Mouse (Mus musculus) limb, embryonic 15.5 days (tissue): ENCODE measurements at regions not wholly inside any gene's neighbourhood (a gene's known extent, or its start where the extent isn't known, plus 50 kb on each side); places are given as distances from the start of the nearest gene placed in this dataset.

Experiments used
- ATAC-seq: fragments of 200-750 bp; cut with Nextera tagmentation; 2 replicates; pipeline ENCODE4 v1.8.0; 2017; ENCODE audit warnings: low read depth, moderate TSS enrichment; ENCODE audit not compliant: insufficient number of reproducible peaks, low FRiP score, low TSS enrichment
- H3K27ac ChIP-seq: fragments of 300-500 bp; sonication (generic); 2 replicates; pipeline ENCODE4 v1.5.1; 2015; ENCODE audit warnings: moderate library complexity, mild to moderate bottlenecking, inconsistent platforms
- H3K27me3 ChIP-seq: fragments of 300-500 bp; sonication (generic); 2 replicates; pipeline ENCODE4 v1.6.1; 2015; ENCODE audit warnings: inconsistent platforms
- H3K36me3 ChIP-seq: fragments of 300-500 bp; sonication (generic); 2 replicates; pipeline ENCODE4 v1.6.1; 2015; ENCODE audit warnings: inconsistent platforms
- H3K4me1 ChIP-seq: fragments of 300-500 bp; sonication (generic); 2 replicates; pipeline ENCODE4 v1.6.1; 2015; ENCODE audit warnings: inconsistent platforms
- H3K4me2 ChIP-seq: fragments of 300-500 bp; sonication (generic); 2 replicates; pipeline ENCODE4 v1.6.1; 2015; ENCODE audit warnings: mild to moderate bottlenecking, inconsistent platforms
- H3K4me3 ChIP-seq: fragments of 300-500 bp; sonication (generic); 2 replicates; pipeline ENCODE4 v1.5.1; 2015; ENCODE audit warnings: mild to moderate bottlenecking, inconsistent platforms
- H3K9ac ChIP-seq: fragments of 300-500 bp; sonication (generic); 2 replicates; pipeline ENCODE4 v1.6.1; 2015; ENCODE audit warnings: inconsistent platforms
- H3K9me3 ChIP-seq: fragments of 300-500 bp; sonication (generic); 2 replicates; pipeline ENCODE4 v1.6.1; 2016; ENCODE audit warnings: inconsistent platforms
- WGBS: fragments of 180-500 bp; shearing (Covaris S2); methylation state at CpG from one replicate; pipeline ENCODE4 v1.1.7; 2015; 5-methylcytosine and 5-hydroxymethylcytosine counted together

DNA sequence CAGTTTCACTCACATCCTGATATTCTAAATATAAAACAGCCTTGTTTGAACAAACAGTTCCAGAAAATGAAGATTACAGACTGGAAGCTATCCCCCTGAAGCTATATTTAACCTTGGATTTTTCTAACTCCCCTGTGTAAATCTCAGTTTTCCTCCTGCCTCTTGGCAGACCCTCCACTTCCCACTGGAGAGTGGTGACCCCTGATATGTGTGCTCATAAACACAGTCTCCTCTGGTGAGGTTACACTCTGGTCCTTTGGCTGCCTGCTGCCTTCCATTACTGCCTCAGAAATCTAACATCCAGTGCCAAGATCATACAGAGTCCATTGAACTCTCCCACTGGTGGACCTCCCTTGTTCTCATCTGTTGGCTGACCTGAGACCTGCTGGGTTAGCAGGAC, 610.8 kb downstream of the Hs3st4 start:
- no peak for ATAC-seq
- no peak overlapping the region for H3K27ac ChIP-seq
- no peaks in the 10 kb centered on the region for H3K27me3 ChIP-seq

DNA sequence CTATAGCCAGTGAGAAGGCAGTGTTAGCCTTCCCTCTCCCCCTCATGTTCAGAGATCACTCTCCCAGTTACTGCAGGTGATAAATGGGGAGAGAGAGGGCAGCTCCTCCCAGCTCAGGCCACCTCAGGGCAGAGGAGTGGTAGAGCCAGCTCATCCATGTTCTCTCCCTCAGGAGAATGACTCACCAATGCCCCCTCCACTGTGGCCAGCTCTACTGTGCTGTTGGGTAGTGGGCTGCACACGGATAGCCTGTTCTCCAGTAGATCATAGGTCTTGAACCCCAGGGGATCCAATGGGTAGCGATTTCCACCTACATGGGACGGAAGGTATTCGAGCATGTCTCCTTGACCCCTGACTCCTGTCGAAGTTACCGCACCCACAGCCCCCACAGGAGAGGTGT, 618.1 kb downstream of the Hs3st4 start:
- Histone ChIP-seq H3K9ac (no peak overlapping the region), H3K4me2 (no peak overlapping the region), H3K4me3 (no peak overlapping the region), H3K27ac (no peak overlapping the region), H3K27me3 (no peaks in the 10 kb centered on the region), H3K9me3 (no peaks in the 10 kb centered on the region), H3K36me3 (no peaks in the 10 kb centered on the region), H3K4me1 (no peaks in the 10 kb centered on the region)
- no peak for ATAC-seq
- WGBS: 90% methylated on average over 6 of the region's 6 CpGs

More for the DNA sequence above, 610.8 kb downstream of the Hs3st4 start:
- no peak overlapping the region for H3K4me2 ChIP-seq
- H3K9me3 ChIP-seq: no peaks in the 10 kb centered on the region
- H3K4me1 ChIP-seq: no peaks in the 10 kb centered on the region
- H3K4me3 ChIP-seq: no peak overlapping the region
- no peak overlapping the region for H3K9ac ChIP-seq
- no peaks in the 10 kb centered on the region for H3K36me3 ChIP-seq

DNA sequence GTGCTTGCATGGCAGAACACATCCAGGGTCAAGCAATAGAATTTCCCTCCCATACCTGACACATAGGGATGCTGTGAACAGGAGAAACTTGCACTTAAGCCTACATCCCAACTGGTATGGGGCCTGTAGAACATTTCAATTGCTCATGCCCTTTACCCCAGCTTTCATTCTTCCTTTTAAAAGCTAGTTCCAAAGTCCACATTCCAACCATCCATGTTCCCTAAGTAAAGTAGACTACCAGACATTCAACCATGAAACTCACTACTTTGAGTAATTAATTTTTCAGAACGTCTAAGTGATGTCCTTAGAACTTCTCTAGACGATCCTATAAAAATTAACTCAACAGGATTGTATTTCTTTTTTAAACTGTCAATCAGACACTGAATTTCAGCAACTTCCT, 621.9 kb downstream of the Hs3st4 start:
- Histone ChIP-seq H3K4me1 (no peaks in the 10 kb centered on the region), H3K27me3 (no peaks in the 10 kb centered on the region), H3K9ac (no peak overlapping the region), H3K36me3 (no peaks in the 10 kb centered on the region), H3K27ac (no peak overlapping the region), H3K4me2 (no peak overlapping the region), H3K4me3 (no peak overlapping the region), H3K9me3 (no peaks in the 10 kb centered on the region)
- no peak for ATAC-seq
- WGBS: 68% methylated on average over 2 of the region's 2 CpGs

DNA sequence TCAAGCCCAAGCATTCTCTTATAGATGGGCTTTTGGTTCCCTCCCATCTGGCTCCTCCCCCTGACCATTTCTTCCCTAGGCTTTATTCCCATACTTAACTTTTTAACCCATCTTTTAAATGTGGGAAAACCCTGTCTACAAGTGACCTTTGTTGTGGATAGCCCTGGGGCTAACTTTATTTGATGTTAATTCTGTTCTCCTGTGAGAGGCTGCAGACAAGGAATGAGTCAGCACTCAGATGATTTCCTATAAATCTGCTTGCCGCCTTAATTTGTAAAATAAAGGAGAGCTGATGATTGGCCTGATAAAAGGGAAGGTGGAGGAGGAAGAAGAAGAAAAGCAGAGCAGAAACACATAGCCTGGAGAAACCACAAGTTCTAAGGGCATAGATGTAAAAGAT, 623.3 kb downstream of the Hs3st4 start:
- Histone ChIP-seq H3K27ac (no peak overlapping the region), H3K9me3 (no peaks in the 10 kb centered on the region), H3K4me2 (no peak overlapping the region), H3K36me3 (no peaks in the 10 kb centered on the region), H3K27me3 (no peaks in the 10 kb centered on the region), H3K4me3 (no peak overlapping the region), H3K9ac (no peak overlapping the region), H3K4me1 (no peaks in the 10 kb centered on the region)
- ATAC-seq: no peak
- WGBS: 43% methylated on average over 1 of the region's 1 CpGs

- Histone ChIP-seq H3K4me1 (no peaks in the 10 kb centered on the region), H3K9me3 (no peaks in the 10 kb centered on the region), H3K4me3 (no peak overlapping the region), H3K27ac (no peak overlapping the region), H3K4me2 (no peak overlapping the region), H3K27me3 (no peaks in the 10 kb centered on the region), H3K36me3 (no peaks in the 10 kb centered on the region), H3K9ac (no peak overlapping the region)
- ATAC-seq: no peak
Measured at GRCm38 (mm10) chr7:124607061-124607460, 624.4 kb downstream of the Hs3st4 start.

DNA sequence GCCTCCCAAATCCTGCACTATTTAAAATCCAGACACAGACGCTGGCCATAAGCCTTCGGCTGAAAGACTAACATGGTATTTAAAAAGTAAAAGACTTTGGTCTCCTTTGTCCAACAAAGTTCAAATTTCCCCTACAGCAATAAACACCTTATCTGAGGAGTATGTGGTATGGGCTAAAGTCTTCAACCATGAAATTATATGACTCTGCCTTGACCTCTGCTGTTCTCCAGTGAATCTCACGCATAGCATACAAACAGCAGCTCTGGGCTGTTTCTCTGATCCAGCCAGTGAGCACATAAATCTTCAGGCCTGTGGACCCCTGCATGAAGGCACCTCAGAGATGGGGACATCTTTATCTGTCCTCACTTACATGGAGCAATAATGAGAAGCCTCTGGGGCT, 627.8 kb downstream of the Hs3st4 start:
- Histone ChIP-seq H3K36me3 (no peaks in the 10 kb centered on the region), H3K4me2 (no peak overlapping the region), H3K4me1 (no peaks in the 10 kb centered on the region), H3K27ac (no peak overlapping the region), H3K9ac (no peak overlapping the region), H3K9me3 (no peaks in the 10 kb centered on the region), H3K27me3 (no peaks in the 10 kb centered on the region), H3K4me3 (no peak overlapping the region)
- ATAC-seq: no peak
- 49% methylated on average over 3 of the region's 3 CpGs for WGBS

GRCm38 (mm10) chr7:124647131-124647530, 664.5 kb downstream of the Hs3st4 start:
- no peak for ATAC-seq
- Histone ChIP-seq H3K9me3 (no peaks in the 10 kb centered on the region), H3K27ac (no peak overlapping the region), H3K4me3 (no peak overlapping the region), H3K27me3 (no peaks in the 10 kb centered on the region), H3K9ac (no peak overlapping the region), H3K4me1 (no peaks in the 10 kb centered on the region), H3K4me2 (no peak overlapping the region), H3K36me3 (no peaks in the 10 kb centered on the region)
- WGBS: 75% methylated on average over 6 of the region's 6 CpGs

- no peaks in the 10 kb centered on the region for H3K9me3 ChIP-seq
- 30% methylated on average over 12 of the region's 12 CpGs for WGBS
- ATAC-seq: no peak
- H3K4me3 ChIP-seq: no peak overlapping the region
- H3K4me2 ChIP-seq: no peak overlapping the region
- 0 out of 2 replicates have a peak, but pooled peaks cover 5% of the 10 kb centered on the region for H3K4me1 ChIP-seq
- no peak overlapping the region for H3K9ac ChIP-seq
- no peaks in the 10 kb centered on the region for H3K27me3 ChIP-seq
- H3K27ac ChIP-seq: no peak overlapping the region
- H3K36me3 ChIP-seq: no peaks in the 10 kb centered on the region
Measured at GRCm38 (mm10) chr7:124667180-124667968, 684.7 kb downstream of the Hs3st4 start.

DNA sequence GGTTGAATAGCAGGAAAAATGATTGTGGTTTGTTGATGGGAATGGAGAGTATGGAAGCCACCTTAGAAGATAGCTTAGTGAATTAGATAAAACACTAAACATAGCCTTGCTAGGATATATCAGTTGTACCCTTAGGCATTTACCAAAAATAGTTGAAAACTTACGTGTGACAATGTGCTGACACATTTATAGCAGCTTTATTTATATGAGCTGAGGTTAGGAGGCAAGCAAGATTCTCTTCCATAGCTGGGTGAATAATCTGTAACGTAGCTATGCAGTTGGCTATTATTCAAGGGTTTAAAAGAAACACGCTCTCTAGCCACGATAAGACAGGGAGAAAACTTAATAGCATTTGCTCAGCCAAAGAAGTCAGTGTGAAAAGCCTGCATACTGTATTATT, 685.4 kb downstream of the Hs3st4 start:
- H3K9ac ChIP-seq: no peak overlapping the region
- no peak overlapping the region for H3K4me3 ChIP-seq
- H3K4me2 ChIP-seq: no peak overlapping the region
- WGBS: 35% methylated on average over 4 of the region's 4 CpGs
- H3K36me3 ChIP-seq: no peaks in the 10 kb centered on the region
- 0 out of 2 replicates have a peak, but pooled peaks cover 5% of the 10 kb centered on the region for H3K4me1 ChIP-seq
- H3K27ac ChIP-seq: no peak overlapping the region
- ATAC-seq: no peak
- H3K9me3 ChIP-seq: no peaks in the 10 kb centered on the region
- H3K27me3 ChIP-seq: no peaks in the 10 kb centered on the region

GRCm38 (mm10) chr7:124670477-124670876, 687.8 kb downstream of the Hs3st4 start:
- no peak overlapping the region for H3K4me3 ChIP-seq
- 0 out of 2 replicates have a peak, but pooled peaks cover 5% of the 10 kb centered on the region for H3K4me1 ChIP-seq
- no peak overlapping the region for H3K9ac ChIP-seq
- WGBS: 62% methylated on average over 4 of the region's 4 CpGs
- H3K27me3 ChIP-seq: no peaks in the 10 kb centered on the region
- ATAC-seq: no peak
- no peak overlapping the region for H3K27ac ChIP-seq
- H3K36me3 ChIP-seq: no peaks in the 10 kb centered on the region
- no peaks in the 10 kb centered on the region for H3K9me3 ChIP-seq
- H3K4me2 ChIP-seq: no peak overlapping the region

GRCm38 (mm10) chr7:124671117-124671516, 688.4 kb downstream of the Hs3st4 start:
- H3K4me3 ChIP-seq: no peak overlapping the region
- no peak for ATAC-seq
- H3K9me3 ChIP-seq: no peaks in the 10 kb centered on the region
- no peaks in the 10 kb centered on the region for H3K36me3 ChIP-seq
- no peaks in the 10 kb centered on the region for H3K27me3 ChIP-seq
- no peak overlapping the region for H3K4me2 ChIP-seq
- H3K27ac ChIP-seq: no peak overlapping the region
- 0 out of 2 replicates have a peak, but pooled peaks cover 5% of the 10 kb centered on the region for H3K4me1 ChIP-seq
- no peak overlapping the region for H3K9ac ChIP-seq

DNA sequence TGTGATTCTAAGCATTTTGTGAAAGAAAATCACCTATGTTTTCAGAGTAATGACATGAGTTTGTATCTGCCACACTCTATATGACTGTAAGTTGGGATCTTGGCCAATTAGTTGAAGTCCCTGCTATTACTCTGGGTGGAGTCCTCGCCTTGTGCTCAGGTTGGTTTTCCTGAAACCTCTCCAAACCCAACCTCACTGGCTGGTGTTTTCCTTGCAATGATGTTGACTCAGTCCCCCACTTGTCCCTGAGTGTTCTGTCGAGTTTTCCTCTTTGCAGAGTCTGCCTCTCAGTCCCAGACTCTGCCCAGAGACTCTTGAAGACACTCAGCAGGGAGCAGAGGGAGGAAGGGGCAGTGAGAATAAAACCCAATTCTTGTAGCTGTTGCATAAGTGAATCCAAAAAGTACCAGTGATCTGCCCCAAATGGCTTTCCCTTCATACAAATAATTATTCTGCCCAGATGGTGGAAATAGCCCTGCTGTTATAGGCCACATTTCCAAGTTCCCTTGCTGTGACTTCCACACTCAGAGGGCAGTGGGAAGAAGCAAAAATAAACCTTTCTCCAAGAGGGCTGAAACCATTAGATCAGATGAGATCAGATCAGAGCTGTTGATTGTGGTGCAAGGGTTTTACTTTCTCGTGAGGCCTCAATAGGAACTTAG, 694.3 kb downstream of the Hs3st4 start:
- H3K4me3 ChIP-seq: no peak overlapping the region
- no peak for ATAC-seq
- H3K27me3 ChIP-seq: no peaks in the 10 kb centered on the region
- no peaks in the 10 kb centered on the region for H3K4me1 ChIP-seq
- WGBS: 56% methylated on average over 3 of the region's 3 CpGs
- no peak overlapping the region for H3K27ac ChIP-seq
- H3K9ac ChIP-seq: no peak overlapping the region
- H3K36me3 ChIP-seq: no peaks in the 10 kb centered on the region
- no peak overlapping the region for H3K4me2 ChIP-seq
- H3K9me3 ChIP-seq: no peaks in the 10 kb centered on the region
